Mouse (Mus musculus): Measurements from ENCODE around the gene Thsd4.

DNA sequence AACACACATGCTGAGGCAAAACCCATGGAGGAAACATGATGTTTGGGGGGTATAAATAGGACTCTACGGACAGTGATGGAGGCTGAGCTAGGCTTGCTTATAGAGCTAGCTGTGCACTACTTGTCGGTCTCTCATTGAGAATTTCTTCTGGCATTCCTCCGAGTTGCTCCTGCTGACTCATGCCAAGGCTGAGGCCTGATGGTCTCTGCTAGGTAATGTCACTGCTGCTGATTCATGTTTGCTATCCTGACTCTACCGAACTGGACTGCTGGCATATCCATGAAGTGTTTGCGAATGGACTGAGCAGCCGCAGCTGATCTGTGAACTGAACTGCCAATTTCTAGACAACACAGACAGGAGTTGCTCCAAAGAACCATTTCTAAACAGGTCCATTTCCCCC is 305.8 kb downstream of the Thsd4 start:
- no peak for TF ChIP-seq CTCF (IDR thresholded peaks at IDR 0.05)
- TF ChIP-seq EP300 (IDR thresholded peaks at IDR 0.05), result no peak
